Mouse (Mus musculus) WW6 (cell line): Measurements from ENCODE around the gene Slfn4.
"Not testable (repeated sequence)": the region's sequence is repeated elsewhere in the genome, so short reads cannot be mapped to it uniquely, and the experiment has no call there.

Source experiments
- DNase-seq: peaks from one replicate; pipeline ENCODE4 v3.0.0-alpha.2; 2013; ENCODE audit warnings: low read depth, low spot score

The Slfn4 gene

DNA sequence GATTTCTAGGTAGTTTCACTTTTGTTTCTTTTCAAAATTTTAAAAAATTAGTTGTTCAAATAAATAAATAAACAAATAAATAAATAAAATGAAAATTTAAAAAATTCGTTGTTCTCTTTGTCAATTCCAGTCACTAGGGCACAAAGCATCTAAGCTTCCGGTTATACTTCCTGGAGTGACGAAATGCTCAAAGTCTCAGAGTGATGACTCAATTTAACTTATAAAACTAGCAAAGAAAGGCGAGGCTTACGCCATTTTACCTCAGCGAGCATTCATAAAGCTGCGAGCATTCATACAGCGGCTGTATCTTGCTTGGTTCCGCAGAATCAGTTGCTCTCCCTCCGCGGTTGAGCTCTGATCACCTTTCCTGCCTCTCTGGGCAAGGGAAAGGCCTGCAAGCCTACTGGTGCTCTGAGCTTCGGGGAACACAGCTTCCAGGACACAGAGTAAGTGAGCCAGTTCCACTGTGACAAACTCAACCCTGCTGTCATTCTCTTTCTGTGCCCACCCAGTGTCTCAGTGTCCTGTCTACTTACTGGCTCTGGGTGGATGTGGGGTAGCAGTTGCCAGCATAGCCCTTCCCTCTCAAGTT, at the start of gene Slfn4:
TSS of gene Slfn4 (plus strand) at position 239 of the 592 bp plus-strand sequence.
- DNase-seq = no peak

GRCm38 (mm10) chr11:83125633-83126032, 49.4 kb upstream of the Slfn4 start:
- DNase-seq = not testable (repeated sequence)

- not testable (repeated sequence) for DNase-seq
Measured at GRCm38 (mm10) chr11:83137253-83137652, 37.7 kb upstream of the Slfn4 start.

- not testable (repeated sequence) for DNase-seq
Measured at GRCm38 (mm10) chr11:83148939-83149338, 26.0 kb upstream of the Slfn4 start.

DNA sequence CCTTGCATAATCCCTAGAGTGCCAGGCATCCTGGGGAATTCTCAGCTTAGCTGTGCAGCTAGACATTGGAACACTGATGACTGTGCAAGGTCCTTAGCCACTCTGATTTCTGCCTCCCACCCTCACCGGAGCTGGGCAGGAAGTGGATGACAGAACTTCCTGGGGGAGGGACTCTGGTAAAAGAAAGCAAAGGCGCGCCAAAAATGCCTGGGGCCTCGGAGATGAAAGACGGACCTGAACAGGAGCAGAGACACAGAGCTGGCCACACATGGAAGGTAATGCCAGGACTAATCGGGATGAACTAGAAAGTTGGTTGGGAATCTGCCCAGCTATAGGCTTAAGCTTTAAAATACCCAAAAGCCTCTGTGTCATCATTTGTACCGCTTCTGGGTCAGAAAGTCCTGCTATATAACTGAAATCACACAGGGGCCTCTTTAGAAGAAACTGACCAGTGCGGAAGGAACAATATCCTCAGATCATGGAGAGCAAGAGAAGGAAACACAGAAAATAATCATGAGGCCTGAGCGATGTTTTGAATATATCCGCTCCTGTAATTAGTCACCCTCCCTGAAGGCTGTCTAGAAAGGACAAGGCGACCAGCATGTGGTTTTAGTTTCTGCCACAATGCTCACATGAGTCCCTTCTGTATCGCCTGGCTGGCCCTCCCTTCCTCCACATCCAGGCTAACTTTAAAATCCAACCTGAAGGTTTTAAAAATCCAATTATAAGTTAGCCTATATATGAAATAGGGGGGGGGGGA, 16.3 kb downstream of the Slfn4 start, which contains the start of gene Slfn3:
TSS of gene Slfn3 (plus strand) at position 197 of the 760 bp plus-strand sequence.
- DNase-seq = no peak

DNA sequence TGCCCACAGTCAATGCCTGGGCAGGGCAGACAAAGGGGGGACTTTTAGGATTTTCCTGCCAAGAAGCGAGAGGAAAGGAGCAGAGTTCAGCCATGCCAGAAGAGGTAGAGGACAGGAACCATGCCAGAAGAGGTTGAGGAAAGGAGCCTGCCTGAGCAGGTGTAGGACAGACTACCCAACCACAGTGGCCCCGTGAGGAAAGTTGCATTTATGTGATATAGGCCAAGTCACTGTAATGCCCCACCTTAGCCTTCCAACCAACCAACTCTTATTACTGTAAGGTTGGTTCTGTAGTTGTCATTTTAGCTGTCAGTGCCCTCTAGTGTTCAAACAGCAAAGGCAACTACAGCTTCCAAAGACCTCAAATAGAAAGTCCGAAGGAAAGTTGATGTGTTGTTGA, 17.0 kb downstream of the Slfn4 start:
- DNase-seq = no peak

GRCm38 (mm10) chr11:83205002-83205401, 30.0 kb downstream of the Slfn4 start:
- no peak for DNase-seq

- no peak for DNase-seq
Measured at GRCm38 (mm10) chr11:83216119-83216518, 41.1 kb downstream of the Slfn4 start.

- no peak for DNase-seq
Measured at GRCm38 (mm10) chr11:83221328-83221877, 46.4 kb downstream of the Slfn4 start.

- DNase-seq = no peak
Measured at GRCm38 (mm10) chr11:83223367-83223766, 48.4 kb downstream of the Slfn4 start.

GRCm38 (mm10) chr11:83223793-83224192, 48.8 kb downstream of the Slfn4 start:
- not testable (repeated sequence) for DNase-seq

- no peak for DNase-seq
Measured at GRCm38 (mm10) chr11:83224217-83224616, 49.2 kb downstream of the Slfn4 start.

DNA sequence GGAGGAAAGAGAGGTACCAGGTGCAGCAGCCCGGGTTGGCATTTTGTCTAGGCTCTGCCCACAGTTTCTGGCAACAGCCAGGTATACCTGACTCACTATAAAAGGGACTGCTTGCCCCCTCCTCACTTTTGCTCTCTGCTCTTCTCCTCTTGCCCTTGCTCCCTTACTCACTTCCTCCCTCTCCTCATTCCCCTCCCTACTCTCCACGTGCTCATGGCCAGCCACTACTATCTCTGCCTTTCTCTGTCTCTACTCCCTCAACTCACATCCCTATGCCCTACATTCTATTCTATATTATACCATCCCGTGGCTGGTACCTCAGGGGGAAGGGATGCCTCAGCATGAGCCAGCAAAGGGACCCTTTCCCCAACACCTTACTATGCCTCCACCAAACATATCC, 49.8 kb downstream of the Slfn4 start:
- no peak for DNase-seq

- no peak for DNase-seq
Measured at GRCm38 (mm10) chr11:83225371-83225960, 50.5 kb downstream of the Slfn4 start.

DNA sequence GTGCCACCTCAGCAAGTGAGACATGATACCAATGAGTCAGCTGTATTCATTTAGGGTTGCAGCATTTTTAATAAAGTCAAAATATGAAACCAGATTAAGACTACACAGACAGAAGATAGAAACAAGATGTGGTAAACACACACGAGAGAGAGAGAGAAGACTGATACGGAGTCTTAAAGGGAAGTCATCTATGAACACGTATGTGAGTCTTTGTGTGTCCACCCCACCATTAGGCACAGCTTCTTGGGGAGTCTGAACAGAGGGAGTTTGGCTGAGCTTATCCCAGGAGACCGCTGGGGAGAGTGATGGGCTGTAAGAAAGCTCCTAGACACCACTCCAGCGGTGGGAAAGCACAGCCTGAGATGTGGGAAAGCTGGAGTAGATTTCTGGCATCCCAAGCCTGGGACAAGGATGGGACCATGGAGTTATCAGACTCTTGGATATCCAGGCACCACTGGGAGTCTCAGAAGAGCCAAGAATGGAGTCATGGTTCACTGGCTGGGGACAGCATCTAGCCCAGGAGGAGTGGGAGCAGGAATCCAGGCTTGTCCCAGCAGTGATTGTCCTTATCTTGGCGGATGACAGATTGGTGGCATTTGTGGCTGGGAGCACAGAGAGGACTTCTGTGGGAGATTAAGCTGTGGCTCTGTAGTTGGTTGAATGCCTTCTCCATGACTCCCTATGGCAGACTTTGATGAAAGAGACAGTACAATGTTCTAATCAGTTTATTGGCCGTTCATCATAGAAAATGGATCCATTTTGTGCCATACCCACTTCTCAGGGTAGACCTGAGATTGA, 53.1 kb downstream of the Slfn4 start:
- DNase-seq = no peak

GRCm38 (mm10) chr11:83230966-83231365, 56.0 kb downstream of the Slfn4 start:
- no peak for DNase-seq

- not testable (repeated sequence) for DNase-seq
Measured at GRCm38 (mm10) chr11:83233621-83234020, 58.6 kb downstream of the Slfn4 start.

- not testable (repeated sequence) for DNase-seq
Measured at GRCm38 (mm10) chr11:83237390-83237789, 62.4 kb downstream of the Slfn4 start.

DNA sequence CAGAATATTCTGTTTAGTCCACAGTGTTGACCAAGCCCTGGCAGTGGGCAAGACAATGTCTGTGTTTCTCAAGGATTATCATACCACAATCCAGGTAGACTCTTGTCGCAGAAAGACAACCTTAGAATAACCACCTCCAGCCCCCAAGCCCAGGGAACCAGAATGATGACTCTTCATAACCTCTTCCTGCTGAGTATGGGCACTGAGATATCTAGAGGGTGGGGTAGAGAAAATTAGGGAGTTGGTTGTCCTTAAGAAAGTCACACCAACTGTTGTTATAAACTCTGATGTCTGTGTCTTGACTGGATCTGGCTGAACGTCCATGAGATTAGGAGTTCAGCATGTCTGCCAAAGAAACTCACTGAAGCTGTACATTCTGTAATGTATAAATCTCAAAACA, 63.4 kb downstream of the Slfn4 start:
- DNase-seq = no peak

DNA sequence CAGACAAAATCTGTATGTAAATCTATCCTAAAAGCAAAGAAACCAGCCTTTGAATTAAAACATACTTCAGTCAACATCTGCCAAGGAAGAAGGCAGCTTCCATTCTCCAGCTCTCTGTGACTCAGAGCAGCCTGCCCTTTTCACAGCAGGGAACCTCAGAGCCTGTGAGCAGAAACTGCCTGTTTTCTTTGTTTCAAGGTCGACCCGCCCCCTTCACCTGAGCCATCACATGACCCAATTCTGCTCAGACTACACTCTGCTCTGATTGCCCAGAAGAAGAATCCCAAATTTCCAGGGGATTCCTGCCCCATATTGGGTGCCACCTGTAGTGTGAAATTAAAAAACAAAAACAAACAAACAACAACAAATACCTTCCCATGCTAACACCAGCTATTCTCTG, 64.8 kb downstream of the Slfn4 start:
- no peak for DNase-seq
